Mouse (Mus musculus) liver, embryonic 11.5 days (tissue): ENCODE data around the gene Epn2. TPM values are rescaled to one million over a fixed set of nuclear protein-coding genes. Genes with fewer than 3 reads are reported as not detected.

Experiments used
- ATAC-seq: fragments of 200-750 bp; cut with Nextera tagmentation; replicated peaks from 2 replicates; pipeline ENCODE4 v1.8.0; 2017; ENCODE audit warnings: moderate number of reproducible peaks, mild to moderate bottlenecking, moderate TSS enrichment, moderate library complexity; ENCODE audit not compliant: low FRiP score
- DNase-seq: peaks from one replicate; pipeline ENCODE4 v3.0.0-alpha.2; 2017; ENCODE audit warnings: low spot score
- H3K27ac ChIP-seq: fragments of 300-500 bp; sonication (generic); 2 replicates; pipeline ENCODE4 v1.5.1; 2014; ENCODE audit warnings: mild to moderate bottlenecking, low read depth, low read length, control low read depth
- H3K27me3 ChIP-seq: fragments of 300-500 bp; sonication (generic); replicated peaks from 2 replicates; pipeline ENCODE4 v1.6.1; 2014; ENCODE audit warnings: low read length, mixed read lengths; ENCODE audit not compliant: control insufficient read depth, insufficient read depth
- H3K36me3 ChIP-seq: fragments of 300-500 bp; sonication (generic); 2 replicates; pipeline ENCODE4 v1.6.1; 2014; ENCODE audit warnings: mild to moderate bottlenecking, low read length, moderate library complexity, mixed read lengths; ENCODE audit not compliant: control insufficient read depth, insufficient read depth
- H3K4me1 ChIP-seq: fragments of 300-500 bp; sonication (generic); replicated peaks from 2 replicates; pipeline ENCODE4 v1.6.1; 2014; ENCODE audit warnings: low read length, mixed read lengths; ENCODE audit not compliant: control insufficient read depth, insufficient read depth
- H3K4me2 ChIP-seq: fragments of 300-500 bp; sonication (generic); 2 replicates; pipeline ENCODE4 v1.6.1; 2014; ENCODE audit warnings: mild to moderate bottlenecking, control low read depth, moderate library complexity
- H3K4me3 ChIP-seq: fragments of 300-500 bp; sonication (generic); 2 replicates; pipeline ENCODE4 v1.5.1; 2014; ENCODE audit warnings: low read depth, low read length, control low read depth
- H3K9ac ChIP-seq: fragments of 300-500 bp; sonication (generic); 2 replicates; pipeline ENCODE4 v1.6.1; 2014; ENCODE audit warnings: low read depth, low read length, control low read depth
- H3K9me3 ChIP-seq: fragments of 300-500 bp; sonication (generic); 2 replicates; pipeline ENCODE4 v1.6.1; 2016; ENCODE audit warnings: low read length, inconsistent platforms, mixed read lengths; ENCODE audit not compliant: control insufficient read depth
- WGBS: fragments of 180-500 bp; shearing (Covaris S2); extraction: QIAGEN DNeasy Blood & Tissue Kit; methylation state at CpG from one replicate; pipeline ENCODE4 v1.1.7; 2014; 5-methylcytosine and 5-hydroxymethylcytosine counted together
- polyA plus RNA-seq: library from polyadenylated mRNA; unstranded; fragments of >200 nt; fragmentation: Nextera tagmentation; extraction: Ambion mirVana; gene quantifications from 2 replicates; pipeline ENCODE4 v1.2.1, GENCODE M21; 2014

Gene Epn2
- polyA plus RNA-seq, 1 experiment from 2014 or later = 9.2 TPM

GRCm38 (mm10) chr11:61495528-61495927 is 84.0 kb downstream of the Epn2 start:
- Histone ChIP-seq H3K4me2 (no peak overlapping the region), H3K27ac (no peak overlapping the region), H3K4me3 (no peak overlapping the region), H3K9me3 (no peaks in the 10 kb centered on the region), H3K4me1 (peaks cover 8% of the 10 kb centered on the region), H3K36me3 (peaks cover 14% of the 10 kb centered on the region; the same call in 1 of the 2 replicates), H3K27me3 (no peaks in the 10 kb centered on the region), H3K9ac (no peak overlapping the region)
- 89% methylated on average over 2 of the region's 2 CpGs for WGBS
- no peak for DNase-seq
- no peak for ATAC-seq

DNA sequence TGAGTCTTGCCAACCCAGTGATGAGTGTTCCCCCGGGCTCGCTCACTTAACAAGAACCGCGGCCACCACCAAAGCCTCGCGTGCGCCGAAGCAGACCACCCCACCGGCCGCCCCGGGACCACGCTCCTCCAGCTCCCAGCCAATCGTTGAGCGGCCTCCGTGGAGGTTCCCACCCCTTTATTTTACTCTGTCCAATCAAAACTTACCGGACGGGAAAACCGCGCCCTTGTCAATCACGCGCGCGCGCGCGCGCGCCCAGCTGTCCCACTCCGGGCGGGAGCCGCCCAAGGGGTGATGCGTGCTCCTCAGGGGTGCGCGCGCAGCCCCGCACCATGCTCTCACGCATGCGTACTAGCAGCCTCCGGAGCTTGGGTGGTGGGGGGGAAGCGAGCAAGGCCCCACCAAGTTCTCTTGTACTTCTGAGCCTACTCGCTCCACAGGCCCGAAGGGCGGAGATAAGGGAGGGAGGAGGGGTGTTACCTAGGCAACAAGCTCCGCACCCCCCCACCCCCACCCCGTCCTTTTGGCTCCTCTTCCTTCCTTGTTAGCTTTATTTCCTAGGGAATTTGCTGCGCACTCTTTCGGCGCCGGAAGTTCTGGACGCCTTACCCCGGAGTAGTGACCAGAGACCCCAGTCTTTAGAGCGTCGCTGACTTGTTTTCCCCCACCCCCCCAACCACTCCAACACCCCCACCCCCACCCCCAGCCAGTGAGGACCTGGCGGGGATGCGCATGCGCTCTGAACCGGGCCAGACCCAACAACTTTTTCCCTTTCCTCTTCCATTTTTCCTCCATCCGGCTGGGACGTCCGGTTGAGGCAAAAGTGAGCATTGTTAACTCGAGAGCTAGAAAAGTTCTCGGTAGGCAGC is 85.1 kb downstream of the Epn2 start, which contains the start of gene Mapk7:
TSS of gene Mapk7 (minus strand) at position 278 of the 869 bp plus-strand sequence.
- Histone ChIP-seq H3K9ac (peak within 1 kb of the TSS; percentile 80), H3K36me3 (peaks cover 21% of the 10 kb centered on the region; the same call in 1 of the 2 replicates), H3K27me3 (no peaks in the 10 kb centered on the region), H3K4me2 (peak within 1 kb of the TSS; percentile 85), H3K4me1 (peaks cover 8% of the 10 kb centered on the region), H3K4me3 (peak within 1 kb of the TSS; percentile 82), H3K27ac (peak within 1 kb of the TSS; percentile 53), H3K9me3 (no peaks in the 10 kb centered on the region)
- peak; percentile 100 for DNase-seq
- WGBS = under 1% methylated on average over 59 of the region's 62 CpGs
- ATAC-seq = peak; percentile 92

DNA sequence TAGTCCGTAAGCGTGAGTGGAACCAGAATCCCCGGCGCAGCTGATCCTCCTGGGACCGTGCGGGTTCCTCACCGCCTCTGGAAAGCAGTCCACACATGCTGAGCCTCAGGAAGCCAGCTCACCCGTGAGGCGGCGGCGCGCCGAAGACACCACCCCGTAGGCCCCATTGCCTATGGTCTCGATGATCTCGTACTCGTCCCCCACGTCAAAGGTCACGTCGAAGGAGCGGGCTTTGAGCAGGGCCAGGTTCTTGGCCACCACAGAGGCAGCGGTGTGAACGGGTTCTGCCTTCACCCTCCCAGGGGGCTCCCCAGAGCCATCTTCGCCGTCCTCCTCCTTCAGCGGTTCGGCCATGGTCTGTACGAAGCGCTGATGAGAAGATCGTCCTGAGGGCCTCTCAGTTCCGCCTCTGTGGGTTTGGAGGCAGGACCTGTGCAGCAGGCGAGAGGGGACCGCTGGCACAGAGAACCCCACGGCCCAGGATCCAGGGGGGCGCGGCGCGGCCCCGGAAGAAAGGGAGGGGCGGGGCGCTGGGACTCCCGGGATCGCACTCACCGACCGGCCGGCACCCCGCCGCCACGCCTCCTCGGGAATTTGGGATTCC is 85.9 kb downstream of the Epn2 start:
- Histone ChIP-seq H3K9me3 (no peaks in the 10 kb centered on the region), H3K27ac (peak overlapping the region; percentile 53; the same call in 1 of the 2 replicates), H3K4me3 (peak overlapping the region; percentile 82), H3K36me3 (peaks cover 21% of the 10 kb centered on the region; the same call in 1 of the 2 replicates), H3K27me3 (no peaks in the 10 kb centered on the region), H3K9ac (peak overlapping the region; percentile 80), H3K4me1 (peaks cover 8% of the 10 kb centered on the region), H3K4me2 (peak overlapping the region; percentile 85)
- ATAC-seq (peak; percentile 67), DNase-seq (peak; percentile 41)
- 3% methylated on average over 48 of the region's 50 CpGs for WGBS

- ATAC-seq = no peak
- WGBS = 71% methylated on average over 12 of the region's 12 CpGs
- H3K4me2 ChIP-seq = peak overlapping the region; percentile 85
- H3K27me3 ChIP-seq = no peaks in the 10 kb centered on the region
- H3K9me3 ChIP-seq = no peaks in the 10 kb centered on the region
- peaks cover 22% of the 10 kb centered on the region; the same call in 1 of the 2 replicates for H3K36me3 ChIP-seq
- peak overlapping the region; percentile 80 for H3K9ac ChIP-seq
- no peak overlapping the region for H3K27ac ChIP-seq
- DNase-seq = no peak
- H3K4me3 ChIP-seq = peak overlapping the region; percentile 82
- peaks cover 8% of the 10 kb centered on the region for H3K4me1 ChIP-seq
Observed at GRCm38 (mm10) chr11:61492749-61493401, 86.6 kb downstream of the Epn2 start.

DNA sequence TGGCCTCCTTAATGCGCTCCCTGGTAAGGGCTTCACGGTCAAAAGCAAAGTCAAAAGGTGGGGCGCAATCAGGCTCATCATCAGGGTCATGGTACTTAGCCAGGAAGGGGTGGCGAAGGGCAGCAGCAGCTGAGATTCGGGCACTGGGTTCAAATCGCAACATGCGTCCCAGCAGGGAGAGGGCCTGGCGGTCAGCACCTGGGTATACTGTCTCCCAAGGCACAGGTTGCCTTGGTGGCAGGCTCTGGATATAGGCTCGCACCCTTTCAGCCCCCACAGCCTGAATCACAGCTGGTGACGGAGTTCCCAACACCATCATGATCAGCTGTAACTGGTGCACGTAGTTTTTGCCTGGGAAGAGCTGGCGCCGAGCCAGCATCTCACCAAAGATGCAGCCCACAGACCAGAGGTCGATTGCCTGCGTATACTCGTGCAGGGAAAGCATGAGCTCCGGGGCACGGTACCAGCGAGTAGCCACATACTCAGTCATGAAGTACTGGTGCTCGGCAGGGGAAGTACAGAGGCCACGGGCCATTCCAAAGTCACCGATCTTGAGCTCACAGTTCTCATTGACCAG is 88.5 kb downstream of the Epn2 start:
- Histone ChIP-seq H3K4me1 (peaks cover 8% of the 10 kb centered on the region), H3K9me3 (no peaks in the 10 kb centered on the region), H3K4me2 (no peak overlapping the region), H3K9ac (no peak overlapping the region), H3K27me3 (no peaks in the 10 kb centered on the region), H3K27ac (no peak overlapping the region), H3K4me3 (no peak overlapping the region), H3K36me3 (peaks cover 27% of the 10 kb centered on the region; the same call in 1 of the 2 replicates)
- WGBS = 92% methylated on average over 22 of the region's 22 CpGs
- DNase-seq (no peak), ATAC-seq (no peak)

DNA sequence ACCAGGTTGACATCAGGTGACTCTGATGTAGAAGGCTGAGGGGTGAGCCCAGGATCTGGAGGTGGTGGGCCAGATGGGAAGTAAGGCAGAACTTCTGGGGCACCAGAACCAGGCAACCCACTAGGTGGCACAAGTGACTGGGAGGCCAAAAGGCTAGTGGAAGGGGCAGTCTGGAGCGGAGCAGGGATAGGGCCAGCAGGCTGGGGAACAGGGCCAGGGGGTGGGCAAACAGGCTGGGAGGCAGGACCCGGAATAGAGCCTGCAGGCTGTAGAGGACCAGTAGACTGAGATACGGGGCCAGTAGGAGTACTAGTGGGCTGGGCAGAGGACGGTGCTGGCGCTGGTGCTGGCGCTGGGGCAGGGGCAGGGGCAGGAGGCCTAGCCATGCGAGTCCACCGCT is 89.6 kb downstream of the Epn2 start:
- peaks cover 8% of the 10 kb centered on the region for H3K4me1 ChIP-seq
- no peak for DNase-seq
- H3K9ac ChIP-seq = no peak overlapping the region
- no peak overlapping the region for H3K4me3 ChIP-seq
- H3K27me3 ChIP-seq = 0 out of 2 replicates have a peak, but pooled peaks cover 3% of the 10 kb centered on the region
- H3K4me2 ChIP-seq = no peak overlapping the region
- WGBS = 95% methylated on average over 8 of the region's 8 CpGs
- peaks cover 27% of the 10 kb centered on the region; the same call in 1 of the 2 replicates for H3K36me3 ChIP-seq
- H3K27ac ChIP-seq = no peak overlapping the region
- no peaks in the 10 kb centered on the region for H3K9me3 ChIP-seq
- ATAC-seq = no peak

DNA sequence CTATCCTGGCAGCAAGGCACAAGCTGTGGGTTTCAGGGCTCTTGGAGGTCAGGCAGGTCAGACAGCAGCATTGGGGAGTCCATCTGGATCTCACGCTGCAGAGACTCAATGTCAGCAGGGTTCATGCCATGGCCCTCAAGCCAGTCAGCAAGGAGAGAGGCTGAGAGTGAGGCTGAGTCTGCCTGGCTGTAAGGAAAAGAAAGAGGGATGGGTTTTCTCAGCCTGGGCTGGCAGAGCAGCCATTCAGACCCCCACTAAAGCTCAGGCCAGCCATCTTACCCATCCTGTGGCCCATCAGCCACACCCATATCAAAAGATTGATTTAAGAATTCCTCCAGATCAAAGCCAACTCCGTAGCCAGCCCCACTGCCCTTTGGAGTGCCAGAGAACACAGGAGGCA is 90.4 kb downstream of the Epn2 start:
- no peak for DNase-seq
- H3K4me3 ChIP-seq = no peak overlapping the region
- no peak overlapping the region for H3K27ac ChIP-seq
- H3K4me1 ChIP-seq = peaks cover 8% of the 10 kb centered on the region
- WGBS = 92% methylated on average over 2 of the region's 2 CpGs
- H3K9me3 ChIP-seq = no peaks in the 10 kb centered on the region
- peaks cover 27% of the 10 kb centered on the region; the same call in 1 of the 2 replicates for H3K36me3 ChIP-seq
- no peak for ATAC-seq
- no peak overlapping the region for H3K4me2 ChIP-seq
- H3K9ac ChIP-seq = no peak overlapping the region
- peaks cover 7% of the 10 kb centered on the region; the same call in 1 of the 2 replicates for H3K27me3 ChIP-seq

DNA sequence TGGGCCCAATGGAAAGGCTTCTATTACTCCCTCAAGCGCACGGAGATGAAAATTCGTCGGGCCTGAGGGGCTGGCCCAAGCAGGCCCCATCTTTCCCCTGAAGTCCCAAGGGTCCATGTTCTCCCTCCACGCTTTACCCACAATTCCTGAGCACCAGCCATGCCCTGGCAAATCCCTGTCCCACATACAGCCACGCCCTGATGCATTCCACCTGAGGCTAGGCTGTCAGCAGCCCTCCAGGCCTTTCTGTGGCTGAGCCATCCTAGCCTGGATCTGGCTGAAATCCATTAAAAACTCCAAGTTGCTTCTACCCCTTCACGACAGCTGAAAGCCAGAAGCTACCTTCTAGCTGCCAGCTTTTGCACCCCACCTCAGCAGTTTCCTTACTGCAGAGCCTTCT is 91.6 kb downstream of the Epn2 start:
- Histone ChIP-seq H3K27me3 (peaks cover 7% of the 10 kb centered on the region; the same call in 1 of the 2 replicates), H3K4me1 (peaks cover 4% of the 10 kb centered on the region), H3K36me3 (peaks cover 27% of the 10 kb centered on the region; the same call in 1 of the 2 replicates), H3K27ac (no peak overlapping the region), H3K9ac (no peak overlapping the region), H3K4me2 (no peak overlapping the region), H3K4me3 (no peak overlapping the region), H3K9me3 (no peaks in the 10 kb centered on the region)
- ATAC-seq (no peak), DNase-seq (no peak)
- 87% methylated on average over 7 of the region's 7 CpGs for WGBS
